Mouse (Mus musculus): ENCODE measurements around the gene Ephb2. TPM values are rescaled to one million over a fixed set of nuclear protein-coding genes. Genes with fewer than 3 reads are reported as not detected.

Gene Ephb2
- total and polyA plus RNA-seq, 2 experiments from 2014 or later = 10.8 to 85.6 TPM

DNA sequence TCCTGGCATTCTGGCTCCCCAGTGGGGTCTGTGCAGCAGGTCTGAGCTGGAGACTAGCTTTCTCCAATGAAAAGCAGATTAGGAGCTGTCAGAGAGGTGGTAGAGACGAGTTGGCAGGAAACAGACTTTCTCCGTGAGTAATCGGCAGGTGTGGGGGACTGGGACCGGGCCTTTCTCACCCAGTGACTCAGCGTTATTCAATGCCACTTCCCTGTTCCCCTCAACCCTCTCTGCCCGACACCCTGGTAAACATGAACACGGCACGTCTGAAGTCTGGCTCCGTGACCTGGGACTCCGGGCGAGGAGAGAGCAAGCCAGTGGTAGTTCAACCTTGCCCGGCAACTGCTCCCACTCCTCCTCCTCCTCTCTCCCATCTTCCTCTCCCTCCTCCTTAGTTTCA is 33.3 kb downstream of the Ephb2 start:
- WGBS = 51% methylated on average over 12 of the region's 12 CpGs
- H3K36me3 ChIP-seq (ENCODE audit: insufficient read depth) = no peaks in the 10 kb centered on the region
- H3K4me2 ChIP-seq (ENCODE audit: low read depth) = no peak overlapping the region
- no peak overlapping the region for H3K9ac ChIP-seq
- H3K4me1 ChIP-seq (ENCODE audit: insufficient read depth) = 0 out of 2 replicates have a peak, but pooled peaks cover 3% of the 10 kb centered on the region
- H3K4me3 ChIP-seq (ENCODE audit: low read depth, low read length) = no peak overlapping the region
- no peak for TF ChIP-seq CTCF (IDR thresholded peaks at IDR 0.05; ENCODE audit: low read depth)
- H3K9me3 ChIP-seq (ENCODE audit: low read length) = no peaks in the 10 kb centered on the region
- no peak overlapping the region for H3K27ac ChIP-seq (ENCODE audit: low read depth, low read length)
- DNase-seq = no peak
- no peaks in the 10 kb centered on the region for H3K27me3 ChIP-seq (ENCODE audit: insufficient read depth, low read length)
- ATAC-seq = no peak

GRCm38 (mm10) chr4:136801944-136802343 is 33.8 kb downstream of the Ephb2 start:
- Histone ChIP-seq H3K4me2 (ENCODE audit: low read depth) (no peak overlapping the region), H3K4me1 (ENCODE audit: insufficient read depth) (no peaks in the 10 kb centered on the region), H3K27ac (ENCODE audit: low read depth, low read length) (no peak overlapping the region), H3K9ac (no peak overlapping the region), H3K4me3 (ENCODE audit: low read depth, low read length) (no peak overlapping the region), H3K9me3 (ENCODE audit: low read length) (no peaks in the 10 kb centered on the region), H3K36me3 (ENCODE audit: insufficient read depth) (no peaks in the 10 kb centered on the region), H3K27me3 (ENCODE audit: insufficient read depth, low read length) (no peaks in the 10 kb centered on the region)
- ATAC-seq (no peak), DNase-seq (no peak)
- 89% methylated on average over 5 of the region's 5 CpGs for WGBS
- no peak for TF ChIP-seq CTCF (IDR thresholded peaks at IDR 0.05; ENCODE audit: low read depth)

- Histone ChIP-seq H3K4me2 (ENCODE audit: low read depth) (no peak overlapping the region), H3K4me3 (ENCODE audit: low read depth, low read length) (no peak overlapping the region), H3K4me1 (ENCODE audit: insufficient read depth) (no peaks in the 10 kb centered on the region), H3K27me3 (ENCODE audit: insufficient read depth, low read length) (no peaks in the 10 kb centered on the region), H3K9ac (no peak overlapping the region), H3K27ac (ENCODE audit: low read depth, low read length) (no peak overlapping the region), H3K36me3 (ENCODE audit: insufficient read depth) (no peaks in the 10 kb centered on the region), H3K9me3 (ENCODE audit: low read length) (no peaks in the 10 kb centered on the region)
- ATAC-seq (no peak), DNase-seq (no peak)
- WGBS = 89% methylated on average over 8 of the region's 8 CpGs
- TF ChIP-seq CTCF (IDR thresholded peaks at IDR 0.05; ENCODE audit: low read depth) = no peak
Observed at GRCm38 (mm10) chr4:136801463-136801862, 34.3 kb downstream of the Ephb2 start.

DNA sequence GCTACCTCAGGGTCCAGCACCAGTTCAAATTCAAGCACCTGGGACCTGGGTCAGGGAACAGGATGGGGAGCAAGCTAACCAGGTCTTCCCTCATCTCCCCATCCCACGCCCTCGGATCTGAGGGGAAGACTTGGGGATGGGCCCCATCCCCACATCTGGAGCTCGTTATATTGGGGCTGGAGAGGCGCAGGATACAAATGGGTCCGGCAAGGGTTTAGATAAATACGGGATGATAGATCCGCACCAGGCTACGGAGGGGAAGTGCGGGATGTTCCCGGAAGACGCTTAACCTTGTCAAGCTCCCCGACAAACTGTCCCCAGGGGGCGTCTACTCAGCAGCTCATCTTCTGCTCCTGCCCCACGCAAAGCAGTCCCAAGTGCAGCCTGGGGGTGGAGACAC is 35.4 kb downstream of the Ephb2 start:
- no peak overlapping the region for H3K9ac ChIP-seq
- H3K27me3 ChIP-seq (ENCODE audit: insufficient read depth, low read length) = no peaks in the 10 kb centered on the region
- DNase-seq (no peak), ATAC-seq (no peak)
- no peak overlapping the region for H3K4me3 ChIP-seq (ENCODE audit: low read depth, low read length)
- H3K27ac ChIP-seq (ENCODE audit: low read depth, low read length) = no peak overlapping the region
- H3K4me1 ChIP-seq (ENCODE audit: insufficient read depth) = no peaks in the 10 kb centered on the region
- WGBS = 65% methylated on average over 14 of the region's 14 CpGs
- H3K4me2 ChIP-seq (ENCODE audit: low read depth) = no peak overlapping the region
- no peaks in the 10 kb centered on the region for H3K36me3 ChIP-seq (ENCODE audit: insufficient read depth)
- H3K9me3 ChIP-seq (ENCODE audit: low read length) = no peaks in the 10 kb centered on the region
- TF ChIP-seq CTCF (IDR thresholded peaks at IDR 0.05; ENCODE audit: low read depth) = no peak

DNA sequence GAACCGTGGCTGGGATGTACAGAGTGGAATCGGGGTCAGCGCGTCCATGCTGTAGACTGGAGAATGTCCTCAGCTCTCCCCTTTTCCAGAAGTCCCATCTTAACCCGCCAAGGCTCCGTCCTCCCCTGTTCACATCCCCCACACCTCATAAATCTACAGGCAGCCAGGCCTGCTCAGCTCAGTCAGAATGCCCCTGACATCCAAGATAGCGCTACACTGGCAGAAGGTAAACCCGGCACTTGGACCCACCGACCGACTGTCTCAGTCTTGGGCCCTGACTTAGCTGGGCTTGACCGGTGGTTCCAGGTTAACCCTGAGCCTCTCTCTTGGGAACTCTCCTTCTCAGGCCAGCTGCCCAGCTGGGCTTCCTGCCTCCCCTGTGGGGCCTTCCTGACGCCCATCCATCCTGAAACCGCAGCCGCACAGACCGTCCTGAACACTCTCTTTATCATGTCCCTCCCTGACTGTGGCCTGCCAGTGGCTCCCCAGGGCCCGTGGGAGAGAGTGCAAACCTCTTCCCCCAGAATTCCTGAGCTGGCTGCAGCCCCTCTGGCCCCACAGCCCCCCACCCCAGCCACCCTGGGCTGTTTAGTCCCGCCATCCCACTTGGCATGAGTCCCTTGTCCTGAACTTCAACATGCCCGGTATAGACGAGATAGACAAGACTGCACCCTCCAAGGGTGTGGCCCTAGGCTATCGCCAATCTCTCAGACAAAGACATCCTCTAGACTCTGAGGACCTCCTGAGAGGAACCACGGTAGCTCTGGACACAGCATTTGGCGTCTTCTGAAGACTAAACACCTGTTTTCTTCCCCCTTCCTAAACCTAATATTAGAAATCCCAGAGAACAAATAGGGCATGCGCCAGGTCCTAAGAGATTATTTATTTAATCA is 37.9 kb downstream of the Ephb2 start:
- Histone ChIP-seq H3K9ac (no peak overlapping the region), H3K27ac (ENCODE audit: low read depth, low read length) (no peak overlapping the region), H3K4me1 (ENCODE audit: insufficient read depth) (peaks cover 2% of the 10 kb centered on the region), H3K4me3 (ENCODE audit: low read depth, low read length) (no peak overlapping the region), H3K4me2 (ENCODE audit: low read depth) (no peak overlapping the region), H3K9me3 (ENCODE audit: low read length) (no peaks in the 10 kb centered on the region), H3K36me3 (ENCODE audit: insufficient read depth) (no peaks in the 10 kb centered on the region), H3K27me3 (ENCODE audit: insufficient read depth, low read length) (no peaks in the 10 kb centered on the region)
- ATAC-seq = no peak
- 68% methylated on average over 23 of the region's 23 CpGs for WGBS
- TF ChIP-seq CTCF (IDR thresholded peaks at IDR 0.05; ENCODE audit: low read depth) = no peak
- DNase-seq = no peak

DNA sequence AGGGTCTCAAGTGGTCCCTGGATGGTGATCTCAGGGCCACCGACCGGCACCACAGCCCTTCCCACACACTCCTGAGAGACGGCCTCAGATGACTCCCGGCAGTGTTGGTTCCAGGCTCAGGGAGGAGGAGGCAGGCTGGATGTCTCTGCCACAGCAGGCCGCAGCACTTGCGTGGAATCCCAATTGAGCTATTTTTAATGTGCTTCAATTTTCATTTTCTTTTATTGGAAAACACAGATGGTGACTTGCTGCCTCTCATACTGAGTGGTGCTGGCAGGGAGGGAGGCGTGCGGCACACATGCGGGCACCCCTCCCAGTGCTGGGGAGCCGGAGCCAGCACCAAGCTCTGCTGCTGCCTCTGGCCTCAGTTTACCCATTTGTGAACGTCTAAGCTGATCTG is 42.5 kb downstream of the Ephb2 start:
- H3K36me3 ChIP-seq (ENCODE audit: insufficient read depth) = no peaks in the 10 kb centered on the region
- WGBS = 34% methylated on average over 11 of the region's 11 CpGs

DNA sequence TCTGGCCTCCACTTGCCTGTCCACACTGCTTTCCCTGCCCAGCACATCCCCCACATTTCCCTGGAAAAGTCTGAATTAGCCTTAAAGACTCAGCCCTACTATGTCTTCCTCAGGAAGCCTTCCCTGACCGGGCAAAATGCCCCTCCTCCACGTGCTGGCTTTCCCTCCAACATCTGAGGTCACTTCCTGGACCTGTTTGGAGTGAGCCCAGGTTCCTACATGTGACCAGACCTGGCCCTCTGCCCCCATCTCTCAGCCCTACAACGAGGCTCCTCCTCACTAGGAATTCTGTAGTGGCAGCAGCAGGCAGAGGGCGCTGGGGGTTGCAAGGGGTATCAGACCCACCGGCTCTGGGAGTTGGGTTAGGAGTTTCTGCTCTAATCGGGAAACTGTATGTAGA is 46.0 kb downstream of the Ephb2 start:
- H3K9ac ChIP-seq = no peak overlapping the region
- no peaks in the 10 kb centered on the region for H3K36me3 ChIP-seq (ENCODE audit: insufficient read depth)
- H3K27ac ChIP-seq (ENCODE audit: low read depth, low read length) = no peak overlapping the region
- TF ChIP-seq CTCF (IDR thresholded peaks at IDR 0.05; ENCODE audit: low read depth) = no peak
- no peaks in the 10 kb centered on the region for H3K27me3 ChIP-seq (ENCODE audit: insufficient read depth, low read length)
- H3K4me3 ChIP-seq (ENCODE audit: low read depth, low read length) = no peak overlapping the region
- WGBS = 71% methylated on average over 6 of the region's 6 CpGs
- peaks cover 7% of the 10 kb centered on the region for H3K4me1 ChIP-seq (ENCODE audit: insufficient read depth)
- DNase-seq = no peak
- no peaks in the 10 kb centered on the region for H3K9me3 ChIP-seq (ENCODE audit: low read length)
- no peak for ATAC-seq
- no peak overlapping the region for H3K4me2 ChIP-seq (ENCODE audit: low read depth)

More for the DNA sequence above, 42.5 kb downstream of the Ephb2 start:
- DNase-seq (peak; percentile 78), ATAC-seq (peak; percentile 92)
- no peaks in the 10 kb centered on the region for H3K27me3 ChIP-seq (ENCODE audit: insufficient read depth, low read length)
- peaks cover 7% of the 10 kb centered on the region for H3K4me1 ChIP-seq (ENCODE audit: insufficient read depth)
- H3K4me3 ChIP-seq (ENCODE audit: low read depth, low read length) = no peak overlapping the region
- TF ChIP-seq CTCF (IDR thresholded peaks at IDR 0.05; ENCODE audit: low read depth) = no peak
- peak overlapping the region; percentile 13; the same call in 1 of the 2 replicates for H3K4me2 ChIP-seq (ENCODE audit: low read depth)
- no peaks in the 10 kb centered on the region for H3K9me3 ChIP-seq (ENCODE audit: low read length)
- H3K27ac ChIP-seq (ENCODE audit: low read depth, low read length) = peak overlapping the region; percentile 66
- H3K9ac ChIP-seq = no peak overlapping the region

Measured in forebrain, postnatal 0 days (tissue).